Mouse (Mus musculus): ENCODE measurements around the gene Gm4969. TPM values are rescaled to one million over a fixed set of nuclear protein-coding genes. Genes with fewer than 3 reads are reported as not detected.

Gm4969 gene
- total and polyA plus RNA-seq, 3 experiments, result not detected

- TF ChIP-seq RAD21 (IDR thresholded peaks at IDR 0.05; ENCODE audit: low read depth, low read length), result no peak
- no peak for TF ChIP-seq CTCF (IDR thresholded peaks at IDR 0.05 in 2 of 3, conservative IDR thresholded peaks at IDR 0.05 in 1 of 3; ENCODE audit: control insufficient read depth in 1 of 3, insufficient read depth in 1 of 3, low read depth in 2 of 3, low read length in 3 of 3, poor library complexity in 1 of 3, severe bottlenecking in 1 of 3)
- no peak for TF ChIP-seq ZMIZ1 (IDR thresholded peaks at IDR 0.05; ENCODE audit: low read depth, low read length)
- TF ChIP-seq NRF1 (IDR thresholded peaks at IDR 0.05; ENCODE audit: insufficient read depth, low read depth, low read length, poor library complexity, severe bottlenecking), result no peak
- TF ChIP-seq ELF1 (IDR thresholded peaks at IDR 0.05; ENCODE audit: low read depth, low read length), result no peak
- TF ChIP-seq USF1 (IDR thresholded peaks at IDR 0.05; ENCODE audit: low read depth, low read length), result no peak
- no peak for TF ChIP-seq TAL1 (IDR thresholded peaks at IDR 0.05; ENCODE audit: low read length)
- no peak for TF ChIP-seq JUND (IDR thresholded peaks at IDR 0.05; ENCODE audit: low read depth, low read length)
- no peak for TF ChIP-seq NELFE (IDR thresholded peaks at IDR 0.05; ENCODE audit: low read depth, low read length)
- TF ChIP-seq MYB (IDR thresholded peaks at IDR 0.05; ENCODE audit: low read depth, low read length), result no peak
- TF ChIP-seq POLR2A (IDR thresholded peaks at IDR 0.05; ENCODE audit: control insufficient read depth in 1 of 2, insufficient read depth in 1 of 2, low read depth in 1 of 2, low read length in 2 of 2, poor library complexity in 1 of 2), result no peak
- TF ChIP-seq TCF12 (IDR thresholded peaks at IDR 0.05; ENCODE audit: low read depth, low read length), result no peak
- TF ChIP-seq ZC3H11A (IDR thresholded peaks at IDR 0.05; ENCODE audit: low read depth, low read length), result no peak
- no peak for TF ChIP-seq BHLHE40 (IDR thresholded peaks at IDR 0.05; ENCODE audit: borderline replicate concordance, low read depth, low read length)
- no peak for TF ChIP-seq HCFC1 (IDR thresholded peaks at IDR 0.05; ENCODE audit: low read depth, low read length)
- Histone ChIP-seq H3K27ac (ENCODE audit: control insufficient read depth, low read depth, low read length) (no peak overlapping the region), H3K27me3 (ENCODE audit: control insufficient read depth in 1 of 2, insufficient read depth in 2 of 2, low read length in 2 of 2) (no peaks in the 10 kb centered on the region), H3K79me2 (ENCODE audit: control insufficient read depth, insufficient read depth, low read length, poor library complexity) (no peaks in the 10 kb centered on the region), H3K4me3 (ENCODE audit: control insufficient read depth in 1 of 2, insufficient read depth in 1 of 2, low read depth in 2 of 2, low read length in 2 of 2) (no peak overlapping the region), H3K36me3 (ENCODE audit: control insufficient read depth in 1 of 2, insufficient read depth in 2 of 2, low read length in 2 of 2) (peaks cover 0 to 3% of the 10 kb centered on the region in 2 experiments; a peak in 2 of 4 replicates), H3K4me1 (ENCODE audit: control insufficient read depth in 1 of 2, insufficient read depth in 2 of 2, low read length in 2 of 2) (peaks cover under 1 to 8% of the 10 kb centered on the region in 2 experiments; a peak in 2 of 4 replicates), H3K9ac (ENCODE audit: control insufficient read depth, low read depth, low read length, poor library complexity, severe bottlenecking) (no peak overlapping the region), H3K9me3 (replicated peaks; ENCODE audit: insufficient read depth, low read length) (no peaks in the 10 kb centered on the region)
- DNase-seq (ENCODE audit: low read depth, low spot score), result no peak
Measured at GRCm38 (mm10) chr7:19158601-19159000, 40.4 kb upstream of the Gm4969 start.

- DNase-seq (ENCODE audit: low read depth, low spot score), result peak; percentile 91
- H3K27ac ChIP-seq (ENCODE audit: control insufficient read depth, low read depth, low read length), result 0 out of 2 replicates have a peak overlapping the region, but pooled peaks have one; percentile 13
- H3K9me3 ChIP-seq (replicated peaks; ENCODE audit: insufficient read depth, low read length), result no peaks in the 10 kb centered on the region
- peak overlapping the region; percentile 62 for H3K9ac ChIP-seq (ENCODE audit: control insufficient read depth, low read depth, low read length, poor library complexity, severe bottlenecking)
- peak overlapping the region; percentile 5 to 35; a peak in 2 of 4 replicates for H3K4me3 ChIP-seq (ENCODE audit: control insufficient read depth in 1 of 2, insufficient read depth in 1 of 2, low read depth in 2 of 2, low read length in 2 of 2)
- H3K4me1 ChIP-seq (ENCODE audit: control insufficient read depth in 1 of 2, insufficient read depth in 2 of 2, low read length in 2 of 2), result peaks cover 0 to 6% of the 10 kb centered on the region in 2 experiments; a peak in 1 of 4 replicates
- H3K79me2 ChIP-seq (ENCODE audit: control insufficient read depth, insufficient read depth, low read length, poor library complexity), result no peaks in the 10 kb centered on the region
- no peaks in the 10 kb centered on the region for H3K27me3 ChIP-seq (ENCODE audit: control insufficient read depth in 1 of 2, insufficient read depth in 2 of 2, low read length in 2 of 2)
- H3K36me3 ChIP-seq (ENCODE audit: control insufficient read depth in 1 of 2, insufficient read depth in 2 of 2, low read length in 2 of 2), result peaks cover 0 to 3% of the 10 kb centered on the region in 2 experiments; a peak in 2 of 4 replicates
- TF ChIP-seq POLR2A (IDR thresholded peaks at IDR 0.05; ENCODE audit: control insufficient read depth in 1 of 2, insufficient read depth in 1 of 2, low read depth in 1 of 2, low read length in 2 of 2, poor library complexity in 1 of 2) (peak in 1 of 2 experiments; percentile 25; a peak in 1 of 4 replicates), RAD21 (IDR thresholded peaks at IDR 0.05; ENCODE audit: low read depth, low read length) (peak; percentile 72), UBTF (IDR thresholded peaks at IDR 0.05; ENCODE audit: borderline replicate concordance, insufficient read depth, low read depth, low read length) (no peak), ZNF384 (IDR thresholded peaks at IDR 0.05; ENCODE audit: low read depth, low read length) (no peak), ZMIZ1 (IDR thresholded peaks at IDR 0.05; ENCODE audit: low read depth, low read length) (no peak), EP300 (IDR thresholded peaks at IDR 0.05; ENCODE audit: low read depth in 1 of 2, low read length in 2 of 2) (no peak), MYB (IDR thresholded peaks at IDR 0.05; ENCODE audit: low read depth, low read length) (no peak; the same call in 1 of the 2 replicates), TAL1 (IDR thresholded peaks at IDR 0.05; ENCODE audit: low read length) (no peak), SIN3A (IDR thresholded peaks at IDR 0.05; ENCODE audit: low read length) (peak; percentile 92), ZKSCAN1 (IDR thresholded peaks at IDR 0.05; ENCODE audit: low read depth, low read length) (no peak), POLR2AphosphoS5 (IDR thresholded peaks at IDR 0.05; ENCODE audit: borderline replicate concordance, low read depth, low read length) (no peak), ZC3H11A (IDR thresholded peaks at IDR 0.05; ENCODE audit: low read depth, low read length) (peak; percentile 55), MYC (IDR thresholded peaks at IDR 0.05; ENCODE audit: low read depth, low read length) (peak; percentile 47; the same call in 1 of the 2 replicates), GATA1 (IDR thresholded peaks at IDR 0.05; ENCODE audit: low read depth, low read length) (no peak), BHLHE40 (IDR thresholded peaks at IDR 0.05; ENCODE audit: borderline replicate concordance, low read depth, low read length) (peak; percentile 25; the same call in 1 of the 2 replicates), NELFE (IDR thresholded peaks at IDR 0.05; ENCODE audit: low read depth, low read length) (no peak), NRF1 (IDR thresholded peaks at IDR 0.05; ENCODE audit: insufficient read depth, low read depth, low read length, poor library complexity, severe bottlenecking) (no peak; the same call in 1 of the 2 replicates), MAFK (IDR thresholded peaks at IDR 0.05; ENCODE audit: borderline replicate concordance, low read depth, low read length) (no peak), USF2 (IDR thresholded peaks at IDR 0.05; ENCODE audit: borderline replicate concordance in 1 of 2, insufficient read depth in 1 of 2, low read depth in 1 of 2, low read length in 2 of 2) (no peak), ELF1 (IDR thresholded peaks at IDR 0.05; ENCODE audit: low read depth, low read length) (peak; percentile 44; the same call in 1 of the 2 replicates), GABPA (IDR thresholded peaks at IDR 0.05; ENCODE audit: low read depth, low read length) (no peak)
Measured at GRCm38 (mm10) chr7:19157160-19157800, 39.1 kb upstream of the Gm4969 start.
